Mouse (Mus musculus) brown adipose tissue, adult 24 weeks (tissue): Measurements from ENCODE around the gene Emc7. TPM values are rescaled to one million over a fixed set of nuclear protein-coding genes. Genes with fewer than 3 reads are reported as not detected.
A peak's percentile ranks its signal among the peaks of the same experiment; 100 is the strongest.
"Not testable (repeated sequence)": the region's sequence is repeated elsewhere in the genome, so short reads cannot be mapped to it uniquely, and the experiment has no call there.

Experiments used
- H3K27ac ChIP-seq: fragments of 200-500 bp; replicated peaks from 2 replicates; pipeline ENCODE4 v1.5.1; 2012; ENCODE audit warnings: low read depth, mild to moderate bottlenecking, low read length
- H3K4me1 ChIP-seq: fragments of 200-500 bp; 2 replicates; pipeline ENCODE4 v1.6.1; 2012; ENCODE audit warnings: low read length, mixed read lengths; ENCODE audit not compliant: control insufficient read depth, insufficient read depth, insufficient read length
- H3K4me3 ChIP-seq: fragments of 200-500 bp; 2 replicates; pipeline ENCODE4 v1.5.1; 2012; ENCODE audit warnings: low read depth, mild to moderate bottlenecking, low read length, moderate library complexity; ENCODE audit not compliant: insufficient read depth
- polyA plus RNA-seq: library from polyadenylated mRNA; stranded (reverse); fragments of >200 nt; gene quantifications from 2 replicates; pipeline ENCODE4 v1.2.4, GENCODE M21; 2012; ENCODE audit not compliant: missing spikeins, insufficient read depth, insufficient read length

Gene Emc7
- polyA plus RNA-seq, result 29.3 TPM in 2 replicates

- Histone ChIP-seq H3K4me3 (peak within 1 kb of the TSS; percentile 81), H3K4me1 (peaks cover 2% of the 10 kb centered on the region), H3K27ac (peak within 1 kb of the TSS; percentile 84)
Measured at GRCm38 (mm10) chr2:112454862-112455564, at the start of gene Emc7. Gene Emc7, plus strand, starts transcription at chr2:112454997.

- no peak overlapping the region for H3K4me3 ChIP-seq
- H3K27ac ChIP-seq, result no peak overlapping the region
- no peaks in the 10 kb centered on the region for H3K4me1 ChIP-seq
Measured at GRCm38 (mm10) chr2:112407030-112407429, 47.8 kb upstream of the Emc7 start.

- Histone ChIP-seq H3K4me1 (no peaks in the 10 kb centered on the region), H3K27ac (no peak overlapping the region), H3K4me3 (no peak overlapping the region)
Measured at GRCm38 (mm10) chr2:112425308-112425707, 29.5 kb upstream of the Emc7 start.

- H3K4me3 ChIP-seq, H3K27ac ChIP-seq, H3K4me1 ChIP-seq: not testable (repeated sequence)
Measured at GRCm38 (mm10) chr2:112428534-112428933, 26.3 kb upstream of the Emc7 start.

GRCm38 (mm10) chr2:112429665-112430064 lies 25.1 kb upstream of the Emc7 start:
- Histone ChIP-seq H3K4me3 (no peak overlapping the region), H3K4me1 (no peaks in the 10 kb centered on the region)

GRCm38 (mm10) chr2:112430403-112430802 lies 24.4 kb upstream of the Emc7 start:
- no peaks in the 10 kb centered on the region for H3K4me1 ChIP-seq
- no peak overlapping the region for H3K27ac ChIP-seq
- no peak overlapping the region for H3K4me3 ChIP-seq

More at GRCm38 (mm10) chr2:112429665-112430064, 25.1 kb upstream of the Emc7 start:
- no peak overlapping the region for H3K27ac ChIP-seq

- no peak overlapping the region for H3K4me3 ChIP-seq
- H3K4me1 ChIP-seq, result no peaks in the 10 kb centered on the region
Measured at GRCm38 (mm10) chr2:112432523-112432922, 22.3 kb upstream of the Emc7 start.

GRCm38 (mm10) chr2:112433359-112433758 lies 21.4 kb upstream of the Emc7 start:
- Histone ChIP-seq H3K27ac (no peak overlapping the region), H3K4me1 (no peaks in the 10 kb centered on the region), H3K4me3 (no peak overlapping the region)

More at GRCm38 (mm10) chr2:112432523-112432922, 22.3 kb upstream of the Emc7 start:
- H3K27ac ChIP-seq, result no peak overlapping the region

GRCm38 (mm10) chr2:112436292-112436691 lies 18.5 kb upstream of the Emc7 start:
- Histone ChIP-seq H3K4me1 (no peaks in the 10 kb centered on the region), H3K4me3 (no peak overlapping the region), H3K27ac (no peak overlapping the region)

GRCm38 (mm10) chr2:112437589-112437988 lies 17.2 kb upstream of the Emc7 start:
- H3K4me3 ChIP-seq, result no peak overlapping the region
- no peaks in the 10 kb centered on the region for H3K4me1 ChIP-seq
- H3K27ac ChIP-seq, result no peak overlapping the region

- Histone ChIP-seq H3K4me3 (no peak overlapping the region), H3K27ac (no peak overlapping the region)
Measured at GRCm38 (mm10) chr2:112443491-112443890, 11.3 kb upstream of the Emc7 start.

GRCm38 (mm10) chr2:112445511-112445910 lies 9.3 kb upstream of the Emc7 start:
- H3K27ac ChIP-seq, result no peak overlapping the region
- no peaks in the 10 kb centered on the region for H3K4me1 ChIP-seq
- H3K4me3 ChIP-seq, result no peak overlapping the region

More at GRCm38 (mm10) chr2:112443491-112443890, 11.3 kb upstream of the Emc7 start:
- no peaks in the 10 kb centered on the region for H3K4me1 ChIP-seq

- H3K27ac ChIP-seq, result peak overlapping the region; percentile 18; the same call in 1 of the 2 replicates
- H3K4me3 ChIP-seq, H3K4me1 ChIP-seq: not testable (repeated sequence)
Measured at GRCm38 (mm10) chr2:112448046-112448445, 6.8 kb upstream of the Emc7 start.

- Histone ChIP-seq H3K4me1 (no peaks in the 10 kb centered on the region), H3K4me3 (no peak overlapping the region), H3K27ac (peak overlapping the region; percentile 18; the same call in 1 of the 2 replicates)
Measured at GRCm38 (mm10) chr2:112448510-112449059, 6.2 kb upstream of the Emc7 start.

- Histone ChIP-seq H3K27ac (no peak overlapping the region), H3K4me3 (no peak overlapping the region), H3K4me1 (peaks cover 2% of the 10 kb centered on the region; the same call in 1 of the 2 replicates)
Measured at GRCm38 (mm10) chr2:112449597-112450296, 5.0 kb upstream of the Emc7 start.
